Mouse (Mus musculus) heart, postnatal 0 days (tissue): ENCODE results near the gene Efcab2. TPM values are rescaled to one million over a fixed set of nuclear protein-coding genes. Genes with fewer than 3 reads are reported as not detected.

ENCODE experiments used
- ATAC-seq: fragments of 200-750 bp; cut with Nextera tagmentation; 2 replicates; pipeline ENCODE4 v1.8.0; 2017; ENCODE audit warnings: low read depth, moderate number of reproducible peaks, moderate library complexity; ENCODE audit not compliant: insufficient read depth
- DNase-seq: peaks from one replicate; pipeline ENCODE4 v3.0.0-alpha.2; 2016; ENCODE audit warnings: low spot score
- H3K27ac ChIP-seq: fragments of 300-500 bp; sonication (generic); 2 replicates; pipeline ENCODE4 v1.5.1; 2014; ENCODE audit warnings: low read depth, mild to moderate bottlenecking
- H3K27me3 ChIP-seq: fragments of 300-500 bp; sonication (generic); 2 replicates; pipeline ENCODE4 v1.6.1; 2014; ENCODE audit warnings: low read length, mixed read lengths; ENCODE audit not compliant: control insufficient read depth, insufficient read depth
- H3K36me3 ChIP-seq: fragments of 300-500 bp; sonication (generic); replicated peaks from 2 replicates; pipeline ENCODE4 v1.6.1; 2014; ENCODE audit warnings: low read length, mixed read lengths; ENCODE audit not compliant: control insufficient read depth, insufficient read depth
- H3K4me1 ChIP-seq: fragments of 300-500 bp; sonication (generic); 2 replicates; pipeline ENCODE4 v1.6.1; 2014; ENCODE audit warnings: antibody characterized with exemption; ENCODE audit not compliant: control insufficient read depth, insufficient read depth
- H3K4me2 ChIP-seq: fragments of 300-500 bp; sonication (generic); 2 replicates; pipeline ENCODE4 v1.6.1; 2014; ENCODE audit warnings: low read depth, mild to moderate bottlenecking, low read length, moderate library complexity
- H3K4me3 ChIP-seq: fragments of 300-500 bp; sonication (generic); 2 replicates; pipeline ENCODE4 v1.5.1; 2014; ENCODE audit warnings: low read depth, low read length
- H3K9ac ChIP-seq: fragments of 300-500 bp; sonication (generic); replicated peaks from 2 replicates; pipeline ENCODE4 v1.6.1; 2014; ENCODE audit warnings: low read depth, low read length, mixed read lengths
- H3K9me3 ChIP-seq: fragments of 300-500 bp; sonication (generic); replicated peaks from 2 replicates; pipeline ENCODE4 v1.6.1; 2016; ENCODE audit warnings: low read length; ENCODE audit not compliant: control insufficient read depth
- CTCF ChIP-seq: IDR thresholded peaks from 2 replicates; pipeline ENCODE4 v1.5.1; 2016; ENCODE audit warnings: antibody characterized with exemption, control low read depth, low read depth
- EP300 ChIP-seq: IDR thresholded peaks from 2 replicates; pipeline ENCODE4 v1.6.1; 2016; ENCODE audit warnings: antibody characterized with exemption, low read depth
- WGBS: fragments of 180-500 bp; shearing (Covaris S2); extraction: QIAGEN DNeasy Blood & Tissue Kit; methylation state at CpG from one replicate; pipeline ENCODE4 v1.1.7; 2014; 5-methylcytosine and 5-hydroxymethylcytosine counted together
- polyA plus RNA-seq: library from polyadenylated mRNA; unstranded; fragments of >200 nt; fragmentation: Nextera tagmentation; extraction: Ambion mirVana; gene quantifications from 2 replicates; pipeline ENCODE4 v1.2.1, GENCODE M21; 2015
- total RNA-seq: library from RNA; depleted of rRNA; stranded (reverse); fragments of >200 nt; gene quantifications from 2 replicates; pipeline ENCODE4 v1.2.3, GENCODE M21; 2014; ENCODE audit warnings: low replicate concordance

Gene Efcab2
- total and polyA plus RNA-seq, 2 experiments from 2014 or later, result 3.4 to 28.5 TPM

GRCm38 (mm10) chr1:178376061-178376460 lies 29.8 kb upstream of the Efcab2 start:
- TF ChIP-seq CTCF (no peak), EP300 (no peak)
- Histone ChIP-seq H3K4me2 (no peak overlapping the region), H3K4me1 (no peaks in the 10 kb centered on the region), H3K9ac (no peak overlapping the region), H3K27ac (no peak overlapping the region), H3K36me3 (no peaks in the 10 kb centered on the region), H3K27me3 (no peaks in the 10 kb centered on the region), H3K9me3 (no peaks in the 10 kb centered on the region), H3K4me3 (no peak overlapping the region)
- DNase-seq, result no peak
- WGBS, result 87% methylated on average over 2 of the region's 2 CpGs
- no peak for ATAC-seq

- TF ChIP-seq EP300, result no peak
- TF ChIP-seq CTCF, result no peak
- Histone ChIP-seq H3K4me3 (no peak overlapping the region), H3K36me3 (no peaks in the 10 kb centered on the region), H3K4me2 (no peak overlapping the region), H3K27me3 (no peaks in the 10 kb centered on the region), H3K9me3 (no peaks in the 10 kb centered on the region), H3K9ac (no peak overlapping the region), H3K27ac (no peak overlapping the region), H3K4me1 (no peaks in the 10 kb centered on the region)
- peak; percentile 24; the same call in 1 of the 2 replicates for ATAC-seq
- no peak for DNase-seq
- WGBS, result 40% methylated on average over 2 of the region's 2 CpGs
These were observed 29.0 kb upstream of the Efcab2 start for GRCm38 (mm10) chr1:178376907-178377306.

GRCm38 (mm10) chr1:178378115-178378514 lies 27.8 kb upstream of the Efcab2 start:
- no peak overlapping the region for H3K4me2 ChIP-seq
- H3K9ac ChIP-seq, result no peak overlapping the region
- no peak overlapping the region for H3K4me3 ChIP-seq
- WGBS, result 75% methylated on average over 3 of the region's 3 CpGs
- ATAC-seq, result no peak
- no peak for TF ChIP-seq CTCF
- TF ChIP-seq EP300, result no peak
- no peaks in the 10 kb centered on the region for H3K9me3 ChIP-seq
- H3K27ac ChIP-seq, result no peak overlapping the region
- DNase-seq, result no peak
- no peaks in the 10 kb centered on the region for H3K36me3 ChIP-seq
- H3K27me3 ChIP-seq, result no peaks in the 10 kb centered on the region
- peaks cover 4% of the 10 kb centered on the region for H3K4me1 ChIP-seq

DNA sequence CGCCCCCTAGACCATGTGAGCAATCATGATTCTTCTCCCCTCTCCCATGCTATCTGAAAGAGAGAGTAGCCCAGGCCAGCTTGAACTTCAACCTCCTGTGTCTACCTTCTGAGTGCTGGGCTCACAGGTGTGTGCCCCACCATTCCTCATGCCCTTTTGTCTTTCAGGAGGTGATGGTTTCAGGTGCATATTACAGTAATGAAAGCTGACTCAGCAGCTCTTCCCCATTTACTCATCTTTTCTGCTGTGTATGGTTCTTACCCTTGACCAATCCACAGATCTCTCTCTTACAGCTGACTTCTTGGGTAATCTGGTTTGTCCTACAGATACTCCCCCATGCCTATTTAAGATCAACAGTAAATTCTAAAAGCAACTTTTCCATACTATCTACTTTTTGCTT lies 26.7 kb upstream of the Efcab2 start:
- Histone ChIP-seq H3K27ac (no peak overlapping the region), H3K36me3 (no peaks in the 10 kb centered on the region), H3K4me3 (no peak overlapping the region), H3K27me3 (no peaks in the 10 kb centered on the region), H3K4me1 (peaks cover 4% of the 10 kb centered on the region), H3K4me2 (no peak overlapping the region), H3K9ac (no peak overlapping the region), H3K9me3 (no peaks in the 10 kb centered on the region)
- TF ChIP-seq EP300 (no peak), CTCF (no peak)
- DNase-seq, result no peak
- ATAC-seq, result no peak
- WGBS, result 79% methylated on average over 1 of the region's 1 CpGs

DNA sequence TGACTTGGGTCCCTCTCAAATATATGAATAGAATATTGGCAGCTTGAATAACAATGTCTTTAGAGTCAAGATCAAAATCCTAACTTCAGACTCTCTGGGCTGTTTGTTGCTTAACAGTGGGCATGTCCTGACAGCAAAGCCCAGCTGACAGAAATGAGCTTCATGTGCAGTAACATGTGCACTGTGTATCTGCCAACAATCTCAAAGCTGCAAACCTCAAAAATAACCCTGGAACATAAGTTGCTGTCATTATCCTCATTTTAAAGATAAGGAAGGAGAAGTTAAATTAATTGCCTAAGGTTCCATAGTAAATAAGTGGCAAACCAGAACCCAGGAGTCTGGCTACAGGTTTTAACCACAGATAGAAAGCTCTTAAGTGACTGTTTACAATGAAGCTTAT lies 23.7 kb upstream of the Efcab2 start:
- H3K4me2 ChIP-seq, result no peak overlapping the region
- H3K36me3 ChIP-seq, result no peaks in the 10 kb centered on the region
- no peaks in the 10 kb centered on the region for H3K9me3 ChIP-seq
- no peaks in the 10 kb centered on the region for H3K27me3 ChIP-seq
- ATAC-seq (no peak), DNase-seq (no peak)
- peaks cover 4% of the 10 kb centered on the region for H3K4me1 ChIP-seq
- H3K9ac ChIP-seq, result no peak overlapping the region
- no peak for TF ChIP-seq CTCF
- no peak for TF ChIP-seq EP300
- 0 out of 2 replicates have a peak overlapping the region, but pooled peaks have one; percentile 8 for H3K27ac ChIP-seq
- no peak overlapping the region for H3K4me3 ChIP-seq

DNA sequence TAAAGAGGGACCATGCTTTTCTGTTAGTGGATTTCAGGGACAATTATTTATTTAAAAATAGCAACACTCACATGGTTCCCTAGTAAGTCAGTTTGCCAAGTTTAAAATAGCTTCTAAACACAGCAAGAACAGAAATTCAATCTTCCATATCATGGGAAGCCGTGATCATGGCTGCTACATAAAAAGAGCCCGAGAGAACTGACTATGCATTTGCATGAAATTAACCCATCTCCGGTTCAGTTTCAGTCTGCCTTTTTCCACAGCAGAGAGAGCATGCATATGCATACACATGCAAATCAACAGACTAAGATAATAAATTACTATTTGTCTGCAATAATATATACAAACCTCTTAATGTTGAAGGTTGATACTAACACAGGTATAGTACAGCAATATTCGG lies 17.1 kb upstream of the Efcab2 start:
- ATAC-seq (no peak), DNase-seq (no peak)
- H3K4me3 ChIP-seq, result no peak overlapping the region
- H3K9me3 ChIP-seq, result no peaks in the 10 kb centered on the region
- no peaks in the 10 kb centered on the region for H3K27me3 ChIP-seq
- no peak overlapping the region for H3K9ac ChIP-seq
- peaks cover 19% of the 10 kb centered on the region for H3K4me1 ChIP-seq
- H3K4me2 ChIP-seq, result no peak overlapping the region
- no peaks in the 10 kb centered on the region for H3K36me3 ChIP-seq
- peak overlapping the region; percentile 43; the same call in 1 of the 2 replicates for H3K27ac ChIP-seq
- WGBS, result 53% methylated on average over 4 of the region's 4 CpGs
- TF ChIP-seq CTCF (no peak), EP300 (no peak)
